Mouse (Mus musculus): ENCODE data around the gene Gm10295.

DNA sequence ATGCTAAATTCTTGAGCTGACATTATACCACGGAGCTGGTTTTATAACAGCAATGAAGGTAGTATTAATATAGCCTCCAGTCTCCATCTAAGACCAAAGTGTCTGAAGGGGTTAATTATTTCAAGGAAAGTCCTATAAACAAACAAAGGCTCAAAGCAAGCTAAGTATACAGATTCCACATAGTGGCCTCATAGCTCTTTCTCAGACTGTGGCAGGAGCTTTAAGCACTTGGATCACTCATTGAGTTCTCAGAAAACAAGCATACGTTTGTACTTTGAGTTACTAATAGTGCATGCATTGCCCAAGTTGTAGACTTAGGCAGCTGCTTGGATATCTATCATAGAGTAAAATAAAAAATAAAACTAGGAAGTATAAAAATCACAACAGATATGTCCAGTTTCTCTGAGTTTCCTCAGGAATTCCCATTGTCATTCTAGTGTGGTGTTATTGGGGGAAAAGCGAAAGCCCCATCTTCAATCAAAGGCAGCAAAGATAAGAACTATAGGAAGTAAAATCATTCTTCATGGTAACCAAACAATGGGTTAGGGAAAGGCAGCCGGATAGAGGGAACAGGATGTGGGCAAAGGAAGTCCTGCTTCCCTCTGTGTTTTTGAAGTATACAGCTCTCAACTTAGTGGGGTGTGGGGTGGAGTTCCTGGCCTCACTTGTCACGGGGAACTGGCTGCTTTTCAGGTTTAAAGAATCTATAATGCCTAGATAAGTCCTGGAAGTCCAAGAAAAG, 48.8 kb upstream of the Gm10295 start:
- TF ChIP-seq POLR2A (IDR thresholded peaks at IDR 0.05; ENCODE audit: borderline replicate concordance, insufficient read depth, low read length) (no peak), CTCF (IDR thresholded peaks at IDR 0.05; ENCODE audit: borderline replicate concordance, insufficient read depth, low read depth, low read length) (no peak)
